Mouse (Mus musculus) ES-Bruce4 (cell line): ENCODE measurements around the gene Pnp.

ENCODE experiments used
- CTCF ChIP-seq: IDR thresholded peaks from one replicate; pipeline ENCODE4 v1.8.1; 2011; ENCODE audit warnings: low read depth, low read length
- EP300 ChIP-seq: IDR thresholded peaks from 2 replicates; pipeline ENCODE4 v1.6.1; 2011; ENCODE audit warnings: low read depth, low read length; ENCODE audit not compliant: insufficient read depth
- POLR2A ChIP-seq: IDR thresholded peaks from one replicate; pipeline ENCODE4 v1.8.1; 2011; ENCODE audit warnings: low read length; ENCODE audit not compliant: insufficient read depth

- TF ChIP-seq POLR2A (no peak), CTCF (no peak), EP300 (no peak)
Measured at GRCm38 (mm10) chr14:50973700-50974099, 42.8 kb downstream of the Pnp start.
